Mouse (Mus musculus) CH12.LX (cell line): ENCODE data around the gene Sfswap. TPM values are rescaled to one million over a fixed set of nuclear protein-coding genes. Genes with fewer than 3 reads are reported as not detected.

ENCODE experiments used
- DNase-seq: peaks from one replicate; pipeline ENCODE4 v3.0.0-alpha.2; 2013; ENCODE audit errors: extremely low read depth
- H3K27ac ChIP-seq: 2 replicates; pipeline ENCODE4 v1.5.1; 2012; ENCODE audit warnings: low read depth, mild to moderate bottlenecking, control low read depth, moderate library complexity; ENCODE audit not compliant: insufficient read depth
- H3K27me3 ChIP-seq: replicated peaks from 2 replicates; pipeline ENCODE3; 2012; ENCODE audit warnings: inconsistent platforms
- H3K36me3 ChIP-seq, 2 experiments: replicated peaks in 1 of 2; 2 replicates each; pipeline versions ENCODE3 to v1.6.1; 2012; ENCODE audit warnings: inconsistent platforms in 1 of 2, low read length in 1 of 2, mild to moderate bottlenecking in 1 of 2, mixed read lengths in 1 of 2, moderate library complexity in 1 of 2; ENCODE audit not compliant: control insufficient read depth in 1 of 2, insufficient read depth in 1 of 2
- H3K4me1 ChIP-seq, 2 experiments: 2 replicates each; pipeline ENCODE4 v1.6.1; 2012; ENCODE audit warnings: inconsistent platforms in 1 of 2, moderate library complexity in 1 of 2; ENCODE audit not compliant: insufficient read depth in 2 of 2, control insufficient read depth in 1 of 2
- H3K4me2 ChIP-seq: 2 replicates; pipeline ENCODE4 v1.6.1; 2012; ENCODE audit warnings: low read depth, mild to moderate bottlenecking, control low read depth; ENCODE audit not compliant: poor library complexity, insufficient read depth, severe bottlenecking
- H3K4me3 ChIP-seq, 3 experiments: fragments of 150-350 bp in 1 of 3; sonication (generic) in 1 of 3; replicated peaks in 1 of 3; 2 replicates each; pipeline versions ENCODE3 to v1.5.1; 2011 to 2012; ENCODE audit warnings: low read depth in 2 of 3, low read length in 2 of 3, mild to moderate bottlenecking in 2 of 3, moderate library complexity in 2 of 3, control low read depth in 1 of 3, improper control_type of control experiment in 1 of 3, inconsistent platforms in 1 of 3, mixed read lengths in 1 of 3; ENCODE audit not compliant: poor library complexity in 1 of 3
- H3K79me2 ChIP-seq: replicated peaks from 2 replicates; pipeline ENCODE4 v1.6.1; 2012; ENCODE audit warnings: mild to moderate bottlenecking, moderate library complexity; ENCODE audit not compliant: control insufficient read depth, poor library complexity, insufficient read depth, severe bottlenecking; ENCODE audit errors: extremely low read depth
- H3K9ac ChIP-seq: 2 replicates; pipeline ENCODE4 v1.6.1; 2012; ENCODE audit warnings: low read depth, mild to moderate bottlenecking, control low read depth, moderate library complexity; ENCODE audit not compliant: insufficient read depth
- H3K9me3 ChIP-seq: replicated peaks from 2 replicates; pipeline ENCODE3; 2012; ENCODE audit warnings: low read length, inconsistent platforms, mixed read lengths
- BHLHE40 ChIP-seq: IDR thresholded peaks from 2 replicates; pipeline ENCODE4 v1.6.1; 2011; ENCODE audit warnings: mild to moderate bottlenecking, low read depth, low read length, improper control_type of control experiment
- CHD2 ChIP-seq: IDR thresholded peaks from 2 replicates; pipeline ENCODE4 v1.6.1; 2011; ENCODE audit warnings: low read length, improper control_type of control experiment
- E2F4 ChIP-seq: IDR thresholded peaks from 2 replicates; pipeline ENCODE4 v1.6.1; 2011; ENCODE audit warnings: low read depth, low read length, improper control_type of control experiment; ENCODE audit not compliant: insufficient replicate concordance
- EP300 ChIP-seq: IDR thresholded peaks from 2 replicates; pipeline ENCODE4 v1.6.1; 2011; ENCODE audit warnings: low read length, improper control_type of control experiment
- ETS1 ChIP-seq: conservative IDR thresholded peaks from 2 replicates; pipeline ENCODE4 v1.6.1; 2012; ENCODE audit warnings: low read depth, mild to moderate bottlenecking, inconsistent platforms, low read length, improper control_type of control experiment, moderate library complexity
- HCFC1 ChIP-seq: IDR thresholded peaks from 2 replicates; pipeline ENCODE4 v1.6.1; 2012; ENCODE audit warnings: low read depth, mild to moderate bottlenecking, inconsistent platforms, low read length, improper control_type of control experiment
- JUND ChIP-seq: conservative IDR thresholded peaks from 2 replicates; pipeline ENCODE4 v1.6.1; 2011; ENCODE audit warnings: low read depth, low read length, improper control_type of control experiment
- KAT2A ChIP-seq: IDR thresholded peaks from 2 replicates; pipeline ENCODE4 v1.6.1; 2012; ENCODE audit warnings: low read length, improper control_type of control experiment, inconsistent platforms; ENCODE audit not compliant: insufficient replicate concordance
- MAFK ChIP-seq: IDR thresholded peaks from 2 replicates; pipeline ENCODE4 v1.6.1; 2011; ENCODE audit warnings: low read length, improper control_type of control experiment; ENCODE audit not compliant: insufficient replicate concordance
- MAZ ChIP-seq: IDR thresholded peaks from 2 replicates; pipeline ENCODE4 v1.6.1; 2012; ENCODE audit warnings: low read depth, mild to moderate bottlenecking, inconsistent platforms, low read length, improper control_type of control experiment, moderate library complexity
- MXI1 ChIP-seq: IDR thresholded peaks from 2 replicates; pipeline ENCODE4 v1.6.1; 2011; ENCODE audit warnings: mild to moderate bottlenecking, low read depth, low read length, improper control_type of control experiment
- MYC ChIP-seq: IDR thresholded peaks from 2 replicates; pipeline ENCODE4 v1.6.1; 2011; ENCODE audit warnings: low read depth, mild to moderate bottlenecking, improper control_type of control experiment, low read length
- NELFE ChIP-seq: IDR thresholded peaks from 2 replicates; pipeline ENCODE4 v1.6.1; 2011; ENCODE audit warnings: low read depth, low read length, improper control_type of control experiment
- NRF1 ChIP-seq: IDR thresholded peaks from 2 replicates; pipeline ENCODE4 v1.6.1; 2014; ENCODE audit warnings: low read depth, mild to moderate bottlenecking, inconsistent platforms, low read length, improper control_type of control experiment, moderate library complexity
- POLR2AphosphoS2 ChIP-seq: IDR thresholded peaks from 2 replicates; pipeline ENCODE4 v1.6.1; 2011; ENCODE audit warnings: low read depth, low read length, improper control_type of control experiment
- RCOR1 ChIP-seq: conservative IDR thresholded peaks from 2 replicates; pipeline ENCODE4 v1.6.1; 2012; ENCODE audit warnings: low read depth, mild to moderate bottlenecking, inconsistent platforms, low read length, improper control_type of control experiment
- SMC3 ChIP-seq: IDR thresholded peaks from 2 replicates; pipeline ENCODE4 v1.6.1; 2011; ENCODE audit warnings: low read depth, low read length, improper control_type of control experiment
- TBP ChIP-seq: conservative IDR thresholded peaks from 2 replicates; pipeline ENCODE4 v1.6.1; 2011; ENCODE audit warnings: low read depth, low read length, improper control_type of control experiment
- USF1 ChIP-seq: IDR thresholded peaks from 2 replicates; pipeline ENCODE4 v1.6.1; 2014; ENCODE audit warnings: low read depth, mild to moderate bottlenecking, inconsistent platforms, low read length, improper control_type of control experiment
- USF2 ChIP-seq: conservative IDR thresholded peaks from 2 replicates; pipeline ENCODE4 v1.6.1; 2011; ENCODE audit warnings: low read depth, low read length, improper control_type of control experiment
- ZC3H11A ChIP-seq: IDR thresholded peaks from 2 replicates; pipeline ENCODE4 v1.6.1; 2012; ENCODE audit warnings: low read depth, mild to moderate bottlenecking, inconsistent platforms, low read length, improper control_type of control experiment
- ZNF384 ChIP-seq: IDR thresholded peaks from 2 replicates; pipeline ENCODE4 v1.6.1; 2012; ENCODE audit warnings: low read depth, low read length, improper control_type of control experiment, inconsistent platforms
- dilution Hi-C: fragments of 300-500 bp; cut with MboI; formaldehyde crosslinking; loops from 2 replicates; pipeline ENCODE4 v1.14.3; 2020; ENCODE audit warnings: low sequenced_read_pairs; ENCODE audit not compliant: extremely low pct_unique_long_range_greater_than_20kb, extremely low pct_ligation_motif_present
- in situ Hi-C: fragments of 300-500 bp; cut with MboI; formaldehyde crosslinking; loops from 3 replicates; pipeline ENCODE4 v1.14.3; 2019; ENCODE audit warnings: low sequenced_read_pairs, low pct_ligation_motif_present, low pct_unique_long_range_greater_than_20kb, mixed read lengths
- polyA plus RNA-seq: library from polyadenylated mRNA; unstranded; fragments of >175 nt; gene quantifications from 2 replicates; pipeline ENCODE4 v1.2.1, GENCODE M21; 2012; ENCODE audit warnings: low read depth; ENCODE audit not compliant: insufficient read length
- total RNA-seq, 2 experiments: library from RNA; depleted of rRNA; stranded (reverse); fragments of 300-350 nt in 1 of 2; fragments of >200 nt in 1 of 2; gene quantifications; 2 replicates each; pipeline ENCODE4 v1.2.3; 2012 to 2014

Sfswap gene
- total and polyA plus RNA-seq, 3 experiments, result 24.9 to 70.4 (median 36.0) TPM

GRCm38 (mm10) chr5:129586471-129586870, 85.5 kb downstream of the Sfswap start:
- H3K36me3 ChIP-seq, result no peaks in the 10 kb centered on the region
- H3K27ac ChIP-seq, result no peak overlapping the region
- in situ Hi-C loops (loop anchor here (5.0 to 10.0 kb wide), 2 partner anchors 199 to 522 kb away; no protein-coding TSS in a partner anchor), dilution Hi-C loops (no loop called here)
- no peaks in the 10 kb centered on the region for H3K4me1 ChIP-seq
- no peak overlapping the region for H3K9ac ChIP-seq
- H3K4me3 ChIP-seq, result no peak overlapping the region
- TF ChIP-seq TBP (no peak), BHLHE40 (no peak), SMC3 (no peak), NRF1 (no peak), EP300 (no peak), HCFC1 (no peak), RCOR1 (no peak), KAT2A (no peak), E2F4 (no peak)
- no peak overlapping the region for H3K4me2 ChIP-seq
- H3K9me3 ChIP-seq, result peaks cover 26% of the 10 kb centered on the region
- no peaks in the 10 kb centered on the region for H3K79me2 ChIP-seq
- peaks cover 68% of the 10 kb centered on the region for H3K27me3 ChIP-seq
- no peak for DNase-seq

DNA sequence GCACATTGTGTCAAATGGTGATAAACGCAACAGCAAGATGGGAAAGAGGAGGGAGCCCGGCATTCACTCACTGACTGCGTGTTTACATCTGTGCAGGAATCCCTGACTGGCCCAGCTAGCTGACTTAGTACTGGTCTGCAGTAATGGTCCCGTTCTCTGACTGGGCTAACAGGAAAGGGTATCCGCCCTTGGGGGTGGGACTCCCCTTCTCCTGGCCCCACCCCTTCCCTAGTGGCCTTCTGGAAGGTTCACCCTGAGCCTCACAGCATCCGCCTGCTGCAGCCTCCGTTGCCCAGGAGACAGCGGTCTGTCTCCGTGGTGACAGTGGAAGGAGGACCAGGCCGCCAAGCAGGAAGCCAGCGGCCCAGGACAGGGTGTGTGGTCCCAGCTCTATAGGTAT, 89.9 kb downstream of the Sfswap start:
- in situ Hi-C loops (loop anchor here (10.0 kb wide), 1 partner anchor 396 kb away; no protein-coding TSS in a partner anchor), dilution Hi-C loops (no loop called here)
- DNase-seq, result no peak

GRCm38 (mm10) chr5:129594116-129595114, 93.4 kb downstream of the Sfswap start:
- DNase-seq, result peak; percentile 70
- Histone ChIP-seq H3K27ac (no peak overlapping the region), H3K27me3 (peaks cover 39% of the 10 kb centered on the region), H3K9ac (no peak overlapping the region), H3K9me3 (peaks cover 6% of the 10 kb centered on the region), H3K4me2 (no peak overlapping the region), H3K79me2 (no peaks in the 10 kb centered on the region), H3K36me3 (no peaks in the 10 kb centered on the region), H3K4me1 (no peaks in the 10 kb centered on the region), H3K4me3 (no peak overlapping the region)
- in situ Hi-C loops, result loop anchor here (10.0 kb wide), 1 partner anchor 400 kb away; no protein-coding TSS in a partner anchor
- dilution Hi-C loops, result no loop called here
- TF ChIP-seq POLR2AphosphoS2 (no peak), ZC3H11A (0 out of 2 replicates have a peak, but pooled peaks have one; percentile 7), NRF1 (peak; percentile 46; the same call in 1 of the 2 replicates), USF2 (no peak), ETS1 (no peak), USF1 (no peak), MAZ (no peak), NELFE (peak; percentile 46; the same call in 1 of the 2 replicates), ZNF384 (no peak), HCFC1 (no peak), SMC3 (peak; percentile 76), MXI1 (no peak), BHLHE40 (no peak), JUND (no peak), E2F4 (no peak), KAT2A (no peak), MAFK (no peak)

More for the DNA sequence above, 89.9 kb downstream of the Sfswap start:
- H3K9me3 ChIP-seq, result peaks cover 2% of the 10 kb centered on the region
- H3K27me3 ChIP-seq, result peaks cover 59% of the 10 kb centered on the region
- H3K4me2 ChIP-seq, result no peak overlapping the region
- H3K4me3 ChIP-seq, result no peak overlapping the region
- no peaks in the 10 kb centered on the region for H3K4me1 ChIP-seq
- H3K36me3 ChIP-seq, result no peaks in the 10 kb centered on the region
- no peaks in the 10 kb centered on the region for H3K79me2 ChIP-seq
- no peak overlapping the region for H3K27ac ChIP-seq
- TF ChIP-seq ZC3H11A (no peak), MYC (no peak), CHD2 (no peak)
- TF ChIP-seq, all 38 proteins: peak for 0
- no peak overlapping the region for H3K9ac ChIP-seq
